Mouse (Mus musculus): ENCODE data around the gene Hoxa6.

Gene Hoxa6

DNA sequence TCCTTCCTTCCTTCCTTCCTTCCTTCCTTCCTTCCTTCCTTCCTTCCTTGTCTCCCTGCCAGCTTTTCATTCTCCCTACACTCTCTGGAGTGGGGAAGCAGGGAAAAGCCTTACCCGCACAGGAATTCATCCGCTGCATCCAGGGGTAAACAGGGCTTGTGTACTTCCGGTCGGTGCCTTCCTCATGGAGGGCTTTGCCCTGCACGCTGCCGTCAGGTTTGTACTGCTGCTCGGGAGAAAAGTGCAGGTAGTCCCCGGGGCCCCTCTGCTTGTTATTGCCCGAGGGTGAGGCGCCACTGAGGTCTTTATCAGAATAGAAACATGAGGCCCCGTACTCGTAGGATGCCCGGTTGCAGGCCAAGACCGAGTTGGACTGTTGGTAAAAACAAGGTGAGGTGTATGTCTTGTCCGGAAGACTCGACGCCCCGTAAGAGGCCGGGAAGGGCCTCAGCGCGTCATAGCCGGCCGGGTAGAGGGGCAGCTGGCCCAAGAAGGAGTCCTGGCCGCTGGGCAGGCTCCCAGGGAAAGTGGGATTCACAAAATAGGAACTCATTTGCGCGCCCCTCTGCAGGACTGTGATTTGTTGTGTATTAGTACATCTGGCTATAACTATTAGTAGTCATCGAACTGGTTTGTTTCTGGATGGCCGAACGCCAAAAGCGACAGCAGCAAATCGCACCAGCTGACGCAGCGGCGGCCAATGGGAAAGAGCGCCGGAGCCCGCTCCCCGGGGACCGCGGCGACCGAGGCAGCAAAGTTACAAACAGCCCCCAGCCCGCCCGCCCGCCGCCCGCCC is at the start of gene Hoxa6:
Gene Hoxa6, minus strand, starts transcription at position 651 of the 796 bp plus-strand sequence.
- DNase-seq, result no peak

DNA sequence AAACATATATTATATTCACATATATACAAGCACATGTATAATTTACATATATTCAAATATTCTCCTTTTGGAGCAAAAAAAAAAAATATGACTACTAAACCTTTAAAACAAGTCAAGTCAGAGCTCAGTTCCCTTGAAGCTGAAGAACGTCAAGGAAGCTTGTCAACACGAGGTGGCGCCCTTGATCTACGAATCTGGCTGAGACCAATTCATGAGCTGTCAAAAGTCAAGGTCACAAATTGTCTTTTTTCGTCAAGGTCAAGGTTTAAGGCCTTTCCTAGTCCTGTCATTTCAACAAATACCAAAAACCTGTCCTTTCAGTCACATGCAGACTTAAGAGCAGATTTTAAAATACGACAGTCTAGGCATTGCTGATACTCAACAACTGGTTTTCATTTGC is 48.4 kb upstream of the Hoxa6 start:
- DNase-seq, result peak; percentile 86

DNA sequence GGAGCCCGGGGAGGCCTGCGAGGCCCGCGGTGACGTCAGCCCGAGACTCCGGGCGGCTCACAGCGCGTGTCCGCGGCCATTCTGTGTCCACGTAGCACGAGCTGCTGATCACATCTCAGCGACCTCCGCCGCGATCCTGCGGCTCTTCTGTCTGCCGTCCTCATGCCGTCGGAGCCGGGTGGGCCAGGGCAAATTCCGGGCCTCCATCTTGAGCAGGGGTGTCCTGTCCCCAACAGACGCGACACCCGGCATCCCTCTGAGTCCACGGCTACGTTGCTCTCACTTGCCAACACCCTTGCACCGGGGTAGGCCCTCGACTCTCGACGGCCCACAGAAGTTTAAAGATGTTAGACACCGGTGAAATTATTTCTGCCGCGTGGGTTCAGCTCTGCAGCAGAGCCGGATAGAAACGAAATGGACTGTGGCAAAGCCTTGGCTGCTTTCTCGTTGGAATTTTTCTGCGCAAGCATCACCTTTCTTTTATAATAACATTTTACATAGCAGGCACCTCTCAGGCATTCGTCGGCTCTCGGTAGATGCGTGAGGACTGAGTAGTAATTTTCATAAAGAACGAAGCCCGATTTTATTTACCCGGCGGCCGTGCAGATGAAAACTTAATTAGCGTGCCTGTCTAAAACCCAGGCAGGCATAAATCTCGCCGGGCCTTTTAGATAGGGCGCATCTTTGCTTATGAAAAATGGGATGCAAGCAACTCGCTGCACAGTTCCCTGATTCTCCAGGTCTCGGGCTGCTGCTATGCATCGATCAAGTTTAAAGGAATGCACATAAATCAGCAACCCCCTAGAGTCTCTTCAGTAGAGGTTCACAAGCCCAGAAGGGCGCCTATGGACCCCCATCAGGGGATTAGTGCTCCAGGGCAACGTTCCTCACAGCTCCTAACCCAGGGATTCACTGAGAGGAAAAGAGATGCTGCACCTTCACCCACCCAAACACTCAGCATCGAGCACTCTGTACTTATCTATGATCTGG is 45.3 kb upstream of the Hoxa6 start:
- no peak for DNase-seq

DNA sequence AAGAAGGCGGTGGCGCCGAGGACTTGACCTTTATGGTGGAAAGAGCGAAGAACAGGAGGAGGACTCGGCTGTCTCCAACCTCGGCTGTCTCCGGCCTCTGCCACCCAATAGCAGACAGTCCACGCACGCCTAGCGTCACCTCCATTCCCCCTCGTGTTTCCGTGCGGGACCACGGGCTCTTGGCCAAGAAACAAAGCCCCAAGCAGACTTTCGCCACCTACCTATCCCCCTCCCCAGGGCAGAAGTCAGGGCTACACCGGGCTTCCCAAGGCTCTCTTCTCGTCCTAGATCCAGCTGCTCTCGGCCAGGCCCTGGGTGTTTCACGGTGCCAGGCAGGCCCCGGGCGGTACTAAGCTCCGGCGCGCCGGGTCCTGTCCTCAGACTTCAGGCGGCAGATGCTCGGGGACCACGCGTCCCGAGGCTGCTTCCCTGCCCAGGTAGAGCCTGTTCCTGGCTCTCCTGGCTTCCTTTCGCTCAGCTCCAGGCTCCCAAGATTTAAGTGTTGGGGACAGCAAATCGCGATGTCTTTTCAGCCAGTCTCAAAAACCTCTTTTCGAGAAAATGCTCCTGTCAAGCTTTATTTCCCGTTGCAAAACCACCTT is 44.4 kb upstream of the Hoxa6 start:
- no peak for DNase-seq

DNA sequence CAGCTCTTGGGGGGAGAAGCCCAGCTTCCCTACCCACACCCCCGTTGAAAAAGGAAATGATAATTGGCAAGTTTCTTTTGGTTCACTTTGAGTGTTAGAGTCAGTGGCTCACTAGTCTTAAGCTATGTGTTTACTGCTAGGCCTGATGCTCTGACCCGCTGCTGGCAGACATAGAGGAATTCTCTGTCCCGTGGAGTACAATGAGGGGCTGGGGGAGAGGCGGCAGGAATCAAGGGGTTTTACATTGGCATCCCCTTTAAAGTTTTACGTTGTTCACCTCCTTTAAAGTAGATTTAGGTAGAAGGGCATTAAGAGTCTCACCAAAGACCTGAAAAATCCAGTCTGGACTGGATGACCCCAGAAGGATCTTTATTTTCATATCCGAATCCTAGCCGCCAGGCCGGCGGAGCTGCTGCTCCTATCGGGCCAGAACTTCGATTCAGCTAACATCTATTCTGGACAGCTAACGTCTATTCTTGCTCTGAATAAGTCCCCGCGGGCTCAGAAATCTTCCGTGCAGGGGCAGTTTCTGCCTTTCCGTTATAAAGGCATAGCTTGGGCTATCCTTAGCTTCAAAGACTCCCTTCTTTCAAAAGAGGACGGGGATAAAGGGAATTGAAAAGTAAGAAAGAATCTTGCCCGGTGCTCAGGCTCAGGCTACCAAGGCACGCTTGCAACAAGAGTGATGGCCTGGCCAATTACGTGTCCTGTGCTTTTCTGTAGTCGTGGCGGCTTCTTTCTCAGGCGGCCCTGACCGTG is 43.7 kb upstream of the Hoxa6 start:
- no peak for DNase-seq

DNA sequence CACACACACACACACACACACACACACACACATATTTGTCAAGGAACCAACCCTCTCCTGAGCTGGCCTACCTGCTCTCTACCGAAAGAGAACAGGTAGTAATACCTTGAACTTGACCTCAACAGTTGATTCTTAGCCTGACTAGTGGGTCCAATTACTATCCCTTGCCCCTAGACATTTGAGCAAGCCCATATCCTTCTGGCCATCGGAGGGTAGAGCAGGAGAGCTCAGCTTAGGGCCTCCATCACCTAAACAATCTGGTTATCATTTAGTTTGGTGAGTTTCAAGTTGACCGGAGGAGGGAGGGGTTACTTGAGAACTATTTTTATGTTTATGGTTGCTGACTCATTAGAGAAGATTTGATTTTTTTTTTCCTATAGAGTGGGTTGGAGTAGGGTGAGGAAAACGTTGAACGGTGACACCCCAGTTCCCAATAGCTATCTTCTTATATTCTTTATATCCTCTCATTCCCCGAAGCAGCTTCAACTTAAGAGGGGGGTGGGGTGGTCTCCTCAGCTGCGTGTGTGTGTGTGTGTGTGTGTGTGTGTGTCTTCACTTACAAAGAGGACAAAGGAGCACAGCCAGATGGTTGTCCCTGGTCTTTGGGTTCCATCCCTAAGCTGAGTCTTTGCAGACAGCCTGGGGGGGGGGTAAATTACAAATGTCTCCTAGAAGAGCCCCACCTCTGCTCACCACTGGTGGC is 42.8 kb upstream of the Hoxa6 start:
- no peak for DNase-seq

DNA sequence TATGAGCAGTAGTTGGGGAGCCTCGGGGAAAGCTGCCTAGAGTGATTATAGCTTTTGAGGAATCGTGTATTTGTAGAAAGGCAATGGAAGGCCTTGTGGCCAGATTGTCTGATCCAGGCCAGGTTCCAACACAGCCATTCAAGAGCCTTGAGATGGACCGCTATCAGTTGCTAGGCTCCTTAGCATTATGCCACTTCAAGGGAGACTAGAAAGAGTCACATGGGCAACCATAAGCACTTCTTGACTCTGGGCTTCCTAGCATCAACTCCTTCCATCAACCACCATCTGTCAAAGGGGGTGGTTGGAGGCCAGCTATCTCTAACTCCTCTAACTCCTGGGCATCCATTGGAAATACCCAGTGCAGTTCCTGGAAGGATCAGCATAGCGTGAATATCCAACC is 41.3 kb upstream of the Hoxa6 start:
- no peak for DNase-seq

DNA sequence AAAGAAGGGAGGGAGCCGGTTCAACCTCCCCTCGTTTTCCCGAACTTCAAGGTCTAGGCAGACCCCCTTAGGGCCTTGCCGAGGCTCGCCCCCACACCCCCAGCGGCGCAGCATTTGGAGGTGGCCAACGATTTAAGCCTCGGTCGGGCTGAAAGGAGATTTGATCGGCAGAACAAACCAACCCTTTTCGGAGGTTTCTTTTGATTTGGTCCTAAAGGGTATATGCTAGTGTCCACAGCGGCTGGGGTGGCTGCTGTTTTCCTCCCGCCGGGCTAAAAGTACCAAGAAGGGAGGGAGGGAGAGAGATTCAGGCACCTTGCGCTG is 40.9 kb upstream of the Hoxa6 start:
- no peak for DNase-seq

DNA sequence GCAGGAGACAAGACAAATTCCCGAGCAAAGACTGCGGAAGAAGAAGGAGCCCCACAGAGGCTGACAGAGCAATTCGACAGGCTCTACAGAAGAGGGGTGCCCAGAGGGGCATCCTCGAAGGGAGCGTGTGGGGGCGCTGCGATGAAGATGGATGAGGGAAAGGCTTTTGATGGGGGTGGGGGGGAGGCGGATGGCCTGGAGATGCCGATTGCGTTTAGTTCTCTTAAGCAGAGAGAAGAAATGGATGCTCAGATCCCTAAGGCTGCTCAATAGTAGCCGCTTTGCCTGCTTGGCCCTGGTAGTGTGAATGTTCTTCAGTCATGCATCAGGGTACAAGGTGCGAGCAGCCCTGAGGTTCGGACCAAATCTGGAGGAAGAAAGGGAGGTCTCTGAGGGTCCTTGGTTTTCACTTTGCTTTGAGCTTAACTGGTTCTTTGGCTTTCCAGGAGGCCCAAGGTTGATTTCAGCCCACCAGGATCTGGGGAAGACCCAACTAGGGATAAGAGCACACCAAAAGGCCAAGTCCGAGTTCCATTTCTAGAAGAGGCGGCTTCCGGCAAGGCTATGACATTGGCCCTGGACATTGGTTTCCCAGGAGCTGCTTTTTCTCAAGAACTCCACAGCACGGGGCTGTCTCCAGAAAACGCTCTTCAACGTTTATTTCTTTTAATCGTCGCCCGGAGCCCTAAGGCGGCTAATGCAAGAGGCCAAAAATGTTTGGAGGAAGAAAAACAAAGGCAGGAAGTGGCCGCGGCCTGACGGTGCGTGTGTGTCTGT is 40.3 kb upstream of the Hoxa6 start:
- no peak for DNase-seq

DNA sequence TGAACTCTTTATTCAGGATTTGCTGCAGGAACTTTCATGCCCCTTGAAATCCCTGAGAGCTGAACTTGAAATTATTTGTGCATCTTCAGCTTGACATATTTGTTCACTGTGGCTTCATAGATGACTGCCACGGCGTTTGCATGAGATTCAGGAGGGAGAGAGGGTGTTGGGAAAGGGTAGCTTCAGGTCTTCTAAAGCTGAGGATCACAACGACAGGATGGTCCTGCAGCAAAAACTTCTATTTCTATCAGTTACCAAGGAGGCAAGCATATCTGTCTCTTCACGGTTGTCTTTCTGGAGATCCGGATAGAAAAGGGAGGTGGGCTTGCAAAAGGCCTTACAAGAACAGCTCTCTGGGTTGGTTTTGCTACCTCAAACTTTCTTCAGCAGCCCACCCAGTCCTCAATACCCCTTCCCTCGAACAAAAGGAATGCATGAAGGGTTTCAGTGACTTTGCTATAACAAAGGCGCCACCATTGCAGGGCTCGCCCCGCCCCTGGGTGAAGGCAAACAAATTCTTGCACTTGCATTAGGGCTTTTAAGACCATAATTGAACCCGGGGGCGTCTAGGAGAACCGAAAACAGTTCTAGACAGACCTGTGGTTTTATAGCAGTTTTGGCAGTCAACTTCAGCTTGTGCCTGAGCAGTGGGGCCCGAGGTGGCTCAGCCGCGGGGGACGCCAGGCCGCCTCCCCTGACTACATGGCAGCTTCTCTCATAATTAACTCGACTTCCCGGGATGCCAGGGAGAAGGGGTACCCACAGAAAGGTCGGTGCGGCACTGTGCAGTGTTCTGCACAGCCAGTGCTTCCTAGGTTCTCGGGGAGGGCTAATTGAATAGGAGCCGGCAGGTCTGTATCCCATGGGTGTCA is 39.5 kb upstream of the Hoxa6 start:
- DNase-seq, result no peak

DNA sequence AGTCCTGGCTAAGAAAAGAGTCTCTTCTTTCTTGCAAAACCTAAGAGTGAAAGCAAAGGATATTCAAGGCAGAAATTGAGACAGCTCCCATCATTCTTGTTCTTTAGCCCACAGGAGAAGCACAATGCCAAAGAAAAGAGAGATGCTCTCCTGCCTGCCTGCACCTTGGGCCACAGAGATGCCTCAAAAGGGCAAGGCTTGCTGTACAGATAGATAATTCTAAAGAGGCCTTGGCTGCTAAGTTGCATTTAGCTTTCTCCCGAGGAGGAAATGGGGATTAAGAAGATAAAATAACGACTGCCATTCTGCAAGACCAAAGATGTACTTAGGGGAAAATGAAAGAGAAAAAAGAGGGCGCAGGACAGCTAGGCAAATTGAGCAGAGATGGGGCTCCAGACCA is 38.4 kb upstream of the Hoxa6 start:
- no peak for DNase-seq

DNA sequence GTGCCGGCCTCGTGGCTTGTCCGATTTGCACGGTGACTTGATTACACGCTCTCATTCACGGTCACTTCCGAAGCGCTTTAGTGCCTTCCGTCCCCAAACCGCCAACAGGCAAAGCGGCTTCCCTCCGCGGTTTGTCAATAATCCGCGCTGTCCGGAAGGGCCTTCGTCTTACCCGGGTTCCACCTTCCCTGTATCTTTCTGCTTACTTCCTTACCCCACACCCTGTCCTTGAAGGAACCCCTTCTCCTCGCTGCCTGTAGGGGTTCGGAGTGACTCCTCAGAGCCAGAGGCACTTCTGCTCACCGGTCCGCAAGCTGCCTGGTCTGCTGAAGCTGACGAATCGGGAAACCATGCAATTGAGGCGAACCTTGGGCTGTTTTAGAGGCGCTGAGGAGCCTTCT is 37.9 kb upstream of the Hoxa6 start:
- DNase-seq, result no peak

DNA sequence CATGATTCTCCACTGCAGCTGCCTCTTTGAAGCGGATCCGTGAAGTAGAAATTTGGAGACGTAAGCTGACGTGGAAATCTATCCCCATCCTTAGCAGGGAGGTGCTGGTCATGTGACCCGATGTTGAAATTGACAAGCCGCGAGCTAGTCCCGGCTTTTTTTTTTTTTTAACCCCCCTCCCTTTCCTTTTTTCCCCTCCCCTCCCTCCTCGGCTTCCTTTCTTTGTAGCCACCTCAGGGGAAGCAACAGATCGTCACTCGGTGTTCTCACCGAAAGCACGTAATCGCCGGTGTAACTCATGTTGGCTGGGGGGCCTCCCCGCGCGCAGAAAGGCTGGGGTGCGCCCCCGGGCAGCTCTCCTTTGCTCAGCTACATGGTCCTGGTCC is 37.2 kb upstream of the Hoxa6 start, which contains the start of gene Hoxa11:
Gene Hoxa11, minus strand, starts transcription at position 54 of the 386 bp plus-strand sequence.
- no peak for DNase-seq

DNA sequence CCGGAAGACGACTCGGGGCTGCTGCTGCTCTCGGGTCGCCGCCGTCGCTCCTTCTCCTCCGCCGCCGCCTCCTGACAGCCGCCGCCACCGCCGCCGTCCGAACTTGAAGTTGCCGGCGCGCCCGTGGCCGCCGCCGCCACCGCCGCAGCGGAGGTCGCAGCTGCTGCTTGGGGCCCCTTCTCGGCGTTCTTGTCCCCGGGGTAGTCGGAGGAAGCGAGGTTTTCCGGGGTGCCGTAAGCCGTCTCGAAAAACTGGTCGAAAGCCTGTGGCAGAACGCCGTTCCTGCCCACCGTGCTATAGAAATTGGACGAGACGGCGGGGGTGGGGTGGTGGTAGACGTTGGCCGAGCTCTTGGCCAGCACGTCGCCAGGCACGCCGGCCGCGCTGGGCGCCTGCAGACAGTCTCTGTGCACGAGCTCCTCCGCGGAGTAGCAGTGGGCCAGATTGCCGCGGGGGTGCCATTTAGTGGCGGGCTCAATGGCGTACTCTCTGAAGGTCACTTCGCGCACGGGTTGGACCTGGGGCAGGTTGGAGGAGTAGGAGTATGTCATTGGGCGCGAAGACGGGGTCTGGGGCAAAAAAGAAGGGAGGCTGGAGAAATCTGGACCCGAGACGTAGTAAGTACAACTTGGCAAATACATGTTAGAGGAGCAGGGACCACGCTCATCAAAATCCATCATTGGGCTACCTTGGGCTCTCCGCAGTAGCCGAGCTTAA is 36.7 kb upstream of the Hoxa6 start:
- peak; percentile 50 for DNase-seq

DNA sequence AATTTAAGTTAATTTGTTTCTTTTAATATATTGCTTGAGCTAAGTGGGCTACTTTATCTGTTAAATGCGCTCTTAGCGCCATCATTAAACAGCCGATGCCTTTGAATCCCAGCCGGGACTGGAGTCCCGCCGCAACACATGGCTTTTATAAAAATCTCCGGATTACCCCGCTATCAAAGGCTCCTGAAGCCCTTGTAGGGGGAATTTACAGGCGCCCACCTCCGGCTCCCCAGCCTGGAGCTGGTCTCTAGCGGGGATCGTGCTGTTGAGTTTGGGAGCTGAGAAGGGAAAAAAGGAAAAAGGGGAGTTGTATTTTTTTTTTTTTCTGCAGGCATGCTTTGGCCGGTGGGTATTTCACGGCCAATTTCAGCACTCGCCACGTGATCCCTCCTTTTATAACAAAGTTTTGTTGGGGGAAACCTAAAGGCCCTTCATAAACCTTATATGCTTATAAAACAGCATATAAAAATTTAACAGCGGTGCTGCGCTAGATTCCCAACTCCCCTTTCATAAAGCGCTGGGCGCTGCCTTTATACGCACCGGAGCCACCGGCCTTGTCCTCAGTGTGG is 36.0 kb upstream of the Hoxa6 start:
- DNase-seq, result no peak

DNA sequence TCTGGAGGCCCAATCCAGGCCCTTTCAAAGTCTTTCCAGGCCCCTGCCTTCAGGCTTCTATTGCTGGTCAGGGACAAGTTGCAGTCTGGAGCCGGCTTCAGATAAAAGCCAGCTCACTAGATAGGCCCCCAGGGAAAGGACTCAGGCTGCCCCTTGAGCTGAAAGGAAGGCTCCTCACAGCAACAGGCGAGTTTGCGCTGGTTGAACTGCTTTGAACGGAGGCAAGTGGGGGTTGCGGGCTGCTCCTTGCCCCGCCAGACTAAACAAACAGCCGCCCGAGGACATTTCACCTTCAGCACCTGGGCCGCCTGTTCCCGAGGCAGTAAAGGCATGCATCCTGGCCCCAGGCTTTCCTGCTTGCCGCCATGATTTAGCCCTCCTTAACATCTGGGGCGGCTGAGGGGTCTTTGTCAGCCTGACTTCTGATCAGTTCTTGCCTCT is 35.2 kb upstream of the Hoxa6 start:
- DNase-seq, result no peak

DNA sequence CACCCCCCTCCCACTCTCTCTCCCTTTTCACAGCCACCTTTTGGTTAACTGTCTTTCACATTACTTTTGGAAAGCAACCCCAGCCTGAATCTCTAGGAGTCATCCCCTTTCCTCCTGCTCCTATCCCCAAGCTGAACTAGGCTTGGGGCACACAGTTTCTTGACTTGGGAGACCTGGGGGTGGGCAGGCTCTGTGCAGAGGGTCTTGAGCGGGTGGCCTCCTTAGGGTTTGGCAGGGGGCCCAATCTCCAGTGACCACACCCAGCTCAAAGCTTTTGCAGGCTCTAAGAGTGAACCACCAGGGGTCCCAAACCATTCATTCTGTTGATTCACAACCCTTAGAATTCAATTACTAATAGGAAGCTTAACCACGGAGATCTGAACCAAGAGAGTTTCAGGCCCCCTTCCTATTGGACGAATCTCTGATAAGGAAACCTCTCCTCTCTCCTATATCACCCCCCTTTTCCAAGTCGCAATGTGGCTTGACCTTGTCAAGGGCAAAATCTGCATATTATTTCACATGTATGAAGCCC is 34.3 kb upstream of the Hoxa6 start:
- no peak for DNase-seq

DNA sequence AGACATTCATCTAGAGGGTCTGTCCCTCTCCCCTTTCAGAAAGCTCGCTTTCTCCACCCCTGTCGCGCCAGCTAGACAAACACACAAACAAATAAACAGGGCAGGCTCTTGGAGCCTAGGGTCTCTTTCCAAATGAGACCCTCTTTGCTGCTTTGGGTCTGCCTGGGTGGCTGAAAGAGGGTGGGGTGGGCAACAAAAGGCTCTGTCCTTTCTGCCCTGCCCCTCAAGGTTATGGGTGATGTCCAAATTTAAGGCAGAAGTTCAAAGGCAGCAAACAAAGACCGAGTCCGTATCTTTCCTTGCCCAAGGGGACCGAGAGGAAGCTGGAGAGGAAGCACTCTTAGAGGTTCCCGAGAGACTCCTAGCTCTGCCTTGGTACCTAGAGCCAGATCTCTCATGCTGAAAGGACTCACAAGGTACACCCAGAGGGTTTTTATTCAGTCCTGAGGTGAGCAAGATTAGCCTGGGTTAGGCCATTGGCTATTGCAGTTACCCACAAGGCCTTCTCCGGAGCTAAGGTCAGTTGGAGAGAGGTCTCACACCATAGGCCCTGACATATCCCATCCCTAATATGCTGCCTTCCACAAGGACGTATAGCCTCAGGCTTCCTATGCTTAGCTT is 32.6 kb upstream of the Hoxa6 start:
- no peak for DNase-seq

All from thymus, postnatal 14 days (tissue).